Mouse (Mus musculus): ENCODE measurements at regions not wholly inside any gene's neighbourhood (a gene's known extent, or its start where the extent isn't known, plus 50 kb on each side); places are given as distances from the start of the nearest gene placed in this dataset.

- TF ChIP-seq CTCF (IDR thresholded peaks at IDR 0.05; ENCODE audit: low read depth, low read length) (no peak), GATA1 (IDR thresholded peaks at IDR 0.05; ENCODE audit: borderline replicate concordance, low read length) (no peak), POLR2AphosphoS5 (IDR thresholded peaks at IDR 0.05; ENCODE audit: insufficient replicate concordance, low read depth, low read length) (no peak), GATA2 (IDR thresholded peaks at IDR 0.05; ENCODE audit: borderline replicate concordance, low read depth, low read length) (no peak), TAL1 (conservative IDR thresholded peaks at IDR 0.05; ENCODE audit: low read depth, low read length) (no peak)
Measured at GRCm38 (mm10) chr16:55745094-55745493, 93.6 kb downstream of the Nfkbiz start.
